Mouse (Mus musculus) myocyte (in vitro differentiated cells): Measurements from ENCODE around the gene Hoga1.

ENCODE experiments used
- CEBPB ChIP-seq: IDR thresholded peaks from 2 replicates; pipeline ENCODE4 v1.6.1; 2011; ENCODE audit warnings: mild to moderate bottlenecking, moderate library complexity; ENCODE audit not compliant: poor library complexity, insufficient read depth, severe bottlenecking
- E2F4 ChIP-seq: IDR thresholded peaks from one replicate; pipeline ENCODE4 v1.6.1; 2011; ENCODE audit warnings: mild to moderate bottlenecking, control low read depth, moderate library complexity; ENCODE audit not compliant: insufficient read depth
- MAX ChIP-seq: IDR thresholded peaks from one replicate; pipeline ENCODE4 v1.6.1; 2011; ENCODE audit warnings: low read depth, mild to moderate bottlenecking, control low read depth
- MYOD1 ChIP-seq, 3 experiments: IDR thresholded peaks; one replicate each; pipeline ENCODE4 v1.6.1; 2011; ENCODE audit warnings: control low read depth in 2 of 3, low read depth in 2 of 3, mild to moderate bottlenecking in 2 of 3, moderate library complexity in 1 of 3; ENCODE audit not compliant: insufficient read length in 2 of 3, control insufficient read depth in 1 of 3
- MYOG ChIP-seq, 3 experiments: IDR thresholded peaks; one replicate each; pipeline ENCODE4 v1.6.1; 2011; ENCODE audit warnings: control low read depth in 2 of 3, low read depth in 2 of 3, mild to moderate bottlenecking in 2 of 3; ENCODE audit not compliant: insufficient read length in 2 of 3, control insufficient read depth in 1 of 3, insufficient read depth in 1 of 3
- POLR2A ChIP-seq: IDR thresholded peaks from one replicate; pipeline ENCODE4 v1.6.1; 2011; ENCODE audit warnings: low read depth, mild to moderate bottlenecking, control low read depth, moderate library complexity; ENCODE audit not compliant: insufficient read length
- POLR2AphosphoS2 ChIP-seq: IDR thresholded peaks from one replicate; pipeline ENCODE4 v1.6.1; 2011; ENCODE audit warnings: low read depth, control low read depth; ENCODE audit not compliant: insufficient read length
- REST ChIP-seq: IDR thresholded peaks from one replicate; pipeline ENCODE4 v1.6.1; 2011; ENCODE audit warnings: mild to moderate bottlenecking, control low read depth, moderate library complexity; ENCODE audit not compliant: insufficient read depth, insufficient read length
- TCF12 ChIP-seq: IDR thresholded peaks from one replicate; pipeline ENCODE4 v1.6.1; 2011; ENCODE audit warnings: mild to moderate bottlenecking, control low read depth; ENCODE audit not compliant: poor library complexity, insufficient read depth, severe bottlenecking
- USF1 ChIP-seq: IDR thresholded peaks from one replicate; pipeline ENCODE4 v1.6.1; 2011; ENCODE audit warnings: low read depth, mild to moderate bottlenecking, control low read depth, moderate library complexity

DNA sequence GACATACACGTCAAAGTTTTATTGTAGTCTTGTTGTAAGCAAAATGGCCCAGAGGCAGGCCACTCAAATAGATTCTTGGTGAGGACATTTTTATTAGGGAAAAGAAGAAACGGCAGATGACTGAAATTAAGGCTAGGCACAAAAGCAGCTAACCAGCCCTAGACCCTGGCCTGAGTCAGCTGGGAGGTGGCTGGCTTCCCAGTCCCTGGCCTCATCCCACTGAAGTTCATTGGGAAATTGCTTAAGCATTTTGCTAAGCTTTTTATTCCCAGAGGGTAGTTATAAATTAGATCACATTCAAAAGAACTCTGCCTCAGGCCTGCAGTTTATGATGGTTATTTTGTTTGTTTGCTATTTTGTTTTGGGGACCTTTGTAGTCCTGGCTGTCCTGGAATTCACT, 10.5 kb downstream of the Hoga1 start:
- TF ChIP-seq USF1, result no peak
- no peak for TF ChIP-seq POLR2A
- TF ChIP-seq CEBPB, result no peak
- TF ChIP-seq MYOD1 (IDR thresholded peaks at IDR 0.05; ENCODE audit: control insufficient read depth in 1 of 3, insufficient read length in 2 of 3, low read depth in 2 of 3), result no peak
- TF ChIP-seq POLR2AphosphoS2, result no peak
- TF ChIP-seq TCF12, result no peak
- no peak for TF ChIP-seq MYOG (IDR thresholded peaks at IDR 0.05; ENCODE audit: control insufficient read depth in 1 of 3, insufficient read depth in 1 of 3, insufficient read length in 2 of 3, low read depth in 2 of 3)
- TF ChIP-seq MAX, result no peak
- TF ChIP-seq E2F4, result no peak
- TF ChIP-seq REST, result no peak
